Mouse (Mus musculus) CD8-positive naive resting alpha-beta T cell, adult 2 months (primary cell): Measurements from ENCODE around the gene Snapc3.

Experiments used
- DNase-seq, 2 experiments: peaks; one replicate each; pipeline ENCODE4 v3.0.0; 2022; ENCODE audit warnings: low read depth in 2 of 2, low spot score in 2 of 2

Snapc3 gene

DNA sequence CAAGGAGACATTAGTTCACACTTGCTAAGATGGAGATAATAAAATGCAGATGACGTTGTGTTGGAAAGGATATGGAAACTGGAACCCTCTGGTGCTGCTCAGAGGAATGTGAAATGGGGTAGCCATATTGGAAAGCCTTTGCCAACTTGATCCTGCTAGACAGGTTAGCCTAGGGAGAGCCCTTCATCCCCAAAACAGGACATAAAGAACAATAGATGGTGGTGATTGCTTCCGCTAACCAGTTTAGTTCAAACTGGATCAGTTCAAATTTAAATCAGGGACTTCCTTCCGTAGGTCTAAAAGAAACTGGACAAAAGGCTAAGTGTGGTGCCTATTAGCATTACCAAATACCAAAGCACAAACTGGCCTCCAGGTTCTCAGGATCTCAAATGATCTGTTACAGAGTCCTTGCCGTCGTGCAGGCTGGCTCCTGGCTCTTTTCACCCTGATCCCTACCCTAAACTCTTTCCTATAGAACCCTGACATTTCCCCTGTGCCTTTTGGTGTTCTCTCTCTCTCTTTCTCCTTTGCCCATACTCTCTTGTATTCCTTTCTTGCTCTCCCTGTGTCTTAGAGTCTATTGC is 3.2 kb upstream of the Snapc3 start:
- DNase-seq: no peak

DNA sequence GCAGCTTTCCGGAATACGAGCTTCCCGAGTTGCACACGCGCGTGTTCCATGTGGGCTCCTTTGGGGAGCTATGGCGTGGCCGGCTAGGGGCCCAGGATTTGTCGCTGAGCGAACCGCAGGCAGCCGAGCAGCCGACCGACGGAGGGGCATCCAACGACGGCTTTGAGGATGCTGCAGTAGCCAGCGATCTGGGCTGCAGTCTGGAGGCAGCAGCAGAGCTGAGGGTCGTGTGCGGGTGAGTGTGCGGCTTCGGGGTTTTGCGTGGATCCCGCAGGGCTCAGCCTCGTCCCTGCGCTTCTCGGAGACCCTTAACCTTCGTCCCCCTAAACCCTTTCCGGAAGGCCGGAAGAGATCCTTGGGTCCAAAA is 279 bp downstream of the Snapc3 start:
- DNase-seq: no peak

DNA sequence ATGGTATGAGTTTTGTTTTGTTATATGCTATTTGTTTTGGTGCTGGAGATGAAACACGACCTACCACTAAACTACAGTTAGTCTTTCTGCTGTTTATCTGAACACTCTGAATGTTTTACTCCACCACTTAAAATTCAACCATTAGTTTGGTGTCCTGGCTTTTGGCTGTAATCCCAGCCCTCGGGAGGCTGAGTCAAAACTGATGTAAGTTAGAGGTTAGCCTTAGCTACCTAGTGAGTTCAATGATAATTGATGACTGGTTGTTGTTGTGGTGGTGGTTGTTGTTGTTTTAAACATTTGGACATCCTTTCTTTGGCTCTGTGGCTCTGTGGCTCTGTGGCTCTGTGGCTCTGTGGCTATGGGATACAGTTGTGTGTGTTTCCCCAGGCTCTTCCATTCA is 1.3 kb downstream of the Snapc3 start:
- no peak for DNase-seq

DNA sequence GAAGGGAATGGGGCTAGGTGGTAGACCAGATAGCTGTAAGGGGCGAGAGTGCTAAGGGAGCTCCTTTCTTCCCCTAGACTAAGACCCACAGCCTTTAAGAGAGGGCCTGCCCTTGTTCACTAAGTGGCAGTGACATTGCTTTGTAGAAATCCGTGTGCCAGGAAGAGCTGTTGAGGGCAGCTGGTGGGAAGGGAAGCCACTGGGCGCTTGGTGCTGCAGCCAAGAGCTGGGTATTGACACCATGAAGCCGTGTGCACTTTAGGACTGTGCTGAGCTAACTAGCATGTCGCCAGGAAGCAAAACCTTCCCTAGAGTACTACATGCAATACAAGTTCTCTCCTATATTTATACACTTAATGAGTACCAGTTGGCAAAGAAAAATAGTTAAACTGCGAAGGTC is 6.1 kb downstream of the Snapc3 start:
- no peak for DNase-seq

DNA sequence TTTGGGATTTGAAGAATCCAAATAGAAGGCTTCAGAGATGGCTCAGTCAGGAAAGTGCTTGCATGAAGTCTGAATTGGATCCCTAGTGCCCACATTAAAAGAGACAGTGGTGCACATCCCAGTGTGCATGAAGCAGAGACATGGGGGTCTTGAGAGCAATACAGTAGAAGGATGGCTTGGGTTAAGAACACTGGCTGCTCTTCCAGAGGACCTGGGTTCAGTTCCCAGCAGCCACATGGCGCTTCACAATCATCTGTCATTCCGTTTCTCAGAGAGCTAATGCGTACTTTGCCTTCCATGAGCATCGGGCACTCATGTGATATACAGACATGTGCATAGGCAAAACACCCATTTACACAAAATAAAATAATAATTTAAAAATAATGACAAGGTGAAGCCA is 7.6 kb downstream of the Snapc3 start:
- DNase-seq: no peak

DNA sequence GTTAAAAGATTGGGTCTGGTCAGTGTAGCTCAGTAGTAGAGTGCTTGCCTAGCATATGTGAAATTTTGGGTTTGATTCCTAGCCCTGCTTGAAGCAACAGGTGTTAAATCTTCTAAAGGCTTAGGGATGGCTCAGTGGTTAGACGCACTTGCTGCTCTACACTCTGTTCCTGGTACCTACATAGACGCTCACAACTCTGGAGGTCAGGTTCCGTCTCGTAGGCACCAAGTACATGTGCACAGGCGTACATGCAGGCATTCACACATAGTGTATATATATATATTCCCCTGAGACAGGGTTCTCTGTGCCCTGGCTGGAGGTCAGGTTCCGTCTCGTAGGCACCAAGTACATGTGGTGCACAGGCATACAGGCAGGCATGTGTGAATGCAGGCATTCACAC is 9.6 kb downstream of the Snapc3 start:
- no peak for DNase-seq

DNA sequence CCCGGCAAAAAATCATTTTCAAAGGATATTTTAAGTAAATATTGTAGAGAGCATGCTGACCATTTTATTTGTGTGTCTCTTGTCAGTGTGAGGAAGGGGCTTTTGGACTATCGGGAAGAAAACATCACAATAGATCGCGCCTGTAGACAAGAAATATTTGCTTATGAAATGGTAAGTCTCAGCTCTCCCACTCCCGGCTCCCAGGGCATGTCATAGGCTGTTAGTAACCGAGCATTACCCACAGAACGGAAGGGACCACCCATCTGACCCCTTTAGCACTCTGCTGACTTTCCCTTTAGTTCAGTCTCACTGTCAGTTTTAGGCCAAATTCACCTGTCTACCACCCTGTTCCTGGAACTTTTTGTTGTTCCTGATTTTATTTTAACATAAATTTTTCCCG is 10.2 kb downstream of the Snapc3 start:
- no peak for DNase-seq

DNA sequence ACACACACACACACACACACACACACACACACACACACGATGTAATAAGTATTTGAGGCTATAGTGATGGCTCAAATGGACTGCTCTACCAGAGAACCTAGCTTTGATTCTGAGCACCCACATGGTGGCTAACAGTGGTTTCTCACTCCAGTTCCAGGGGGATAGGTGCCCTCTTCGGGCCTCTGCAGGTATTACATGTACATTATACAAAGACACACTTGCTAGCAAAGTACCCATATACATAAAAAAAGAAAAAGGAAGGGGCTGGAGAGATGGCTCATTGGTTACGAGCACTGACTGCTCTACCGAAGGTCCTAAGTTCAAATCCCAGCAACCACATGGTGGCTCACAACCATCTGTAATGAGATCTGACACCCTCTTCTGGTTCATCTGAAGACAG is 11.3 kb downstream of the Snapc3 start:
- DNase-seq: peak in 1 of 2 experiments; percentile 24

DNA sequence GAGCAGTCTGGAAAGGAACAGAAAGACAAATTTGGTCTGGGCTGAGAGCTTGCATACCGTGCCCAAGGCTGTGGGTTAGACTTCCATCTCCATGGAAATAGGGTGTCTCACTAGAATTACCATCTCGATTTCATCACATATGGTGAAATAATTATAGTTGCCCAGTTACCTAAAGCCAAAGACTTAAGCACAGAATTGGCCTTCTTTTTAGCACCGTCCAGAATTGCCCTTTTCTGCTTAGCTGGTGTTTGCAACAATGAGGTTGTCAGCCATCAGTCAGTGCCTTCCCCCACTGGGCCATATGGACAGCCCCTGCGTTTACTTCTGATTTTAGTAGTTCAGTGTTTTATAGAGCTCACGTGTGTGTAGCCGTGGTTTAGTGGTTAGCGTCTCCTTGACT is 14.4 kb downstream of the Snapc3 start:
- no peak for DNase-seq

DNA sequence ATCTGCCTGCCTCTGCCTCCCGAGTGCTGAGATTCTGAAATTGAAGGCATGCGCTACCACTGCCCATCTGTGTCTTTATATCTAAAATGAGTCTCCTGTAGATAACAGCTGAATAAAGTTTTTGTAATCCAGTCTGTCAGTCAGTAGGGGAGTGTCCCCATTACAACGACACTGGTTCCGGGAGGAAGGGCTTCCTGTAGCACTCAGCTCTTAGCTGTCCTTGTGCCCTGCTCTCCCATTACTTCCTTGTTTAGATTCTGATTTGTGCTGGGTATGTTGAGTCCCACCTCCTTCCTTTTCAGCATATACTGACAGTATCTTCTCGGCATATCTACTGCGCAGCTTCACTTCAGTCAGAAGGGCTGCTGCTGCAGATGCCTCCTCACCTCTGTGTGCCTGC is 15.4 kb downstream of the Snapc3 start:
- no peak for DNase-seq

DNA sequence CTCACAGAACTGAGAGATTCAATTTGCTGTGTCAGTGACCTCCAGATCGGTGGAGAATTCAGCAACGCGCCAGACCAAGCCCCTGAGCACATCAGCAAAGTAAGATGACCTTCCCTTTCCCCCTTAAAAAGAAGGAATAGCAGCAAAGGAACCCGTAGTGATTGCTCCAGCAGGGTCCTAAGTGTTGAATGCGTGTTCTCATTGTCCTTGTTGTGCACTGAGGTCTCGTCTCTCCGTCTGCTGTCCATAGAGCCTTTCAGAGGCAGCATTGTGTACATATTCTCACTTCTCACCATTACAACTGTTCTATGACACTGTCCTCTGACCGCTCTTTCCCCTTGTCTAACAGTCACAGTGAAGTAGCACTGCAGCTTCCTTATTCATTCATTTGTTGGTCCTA is 18.9 kb downstream of the Snapc3 start:
- DNase-seq: no peak

DNA sequence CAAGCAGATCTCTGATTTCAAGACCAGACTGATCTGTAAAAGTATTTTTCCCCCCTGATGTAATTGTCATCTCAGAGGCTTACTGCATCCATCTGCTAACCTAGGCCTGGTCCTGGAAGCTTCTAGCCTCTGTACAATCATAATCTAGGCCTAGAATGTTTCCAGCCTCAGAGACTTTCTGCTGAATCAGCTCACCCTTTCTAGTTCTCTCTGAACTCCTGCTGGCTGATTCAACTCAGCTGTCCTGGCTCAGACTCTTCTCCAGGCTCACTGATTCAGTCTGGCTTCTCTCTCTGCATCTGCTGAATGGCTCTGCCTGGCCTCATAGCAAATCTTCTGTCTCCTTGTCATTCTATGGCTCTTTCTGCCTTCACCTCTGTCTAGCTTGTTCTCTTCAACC is 20.6 kb downstream of the Snapc3 start:
- DNase-seq: no peak

DNA sequence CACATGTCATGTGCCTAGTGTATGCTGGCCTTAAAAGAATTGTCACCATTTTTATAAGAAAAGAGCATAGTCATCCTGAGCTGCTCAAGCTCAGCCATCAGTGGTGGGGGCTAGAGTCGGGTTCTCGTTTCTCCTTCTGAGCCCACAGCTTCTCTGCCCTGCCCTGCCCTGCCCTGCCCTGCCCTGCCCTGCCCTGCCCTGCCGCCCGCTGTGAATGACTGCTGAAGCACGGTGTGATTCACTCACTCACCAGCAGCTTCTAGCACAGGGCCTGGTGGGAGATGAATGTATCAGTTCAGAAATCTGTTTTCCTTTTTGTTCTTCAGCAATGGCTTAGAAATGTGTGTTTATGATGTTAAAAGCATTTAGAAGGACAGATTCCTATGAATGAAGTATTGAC is 21.5 kb downstream of the Snapc3 start:
- no peak for DNase-seq

DNA sequence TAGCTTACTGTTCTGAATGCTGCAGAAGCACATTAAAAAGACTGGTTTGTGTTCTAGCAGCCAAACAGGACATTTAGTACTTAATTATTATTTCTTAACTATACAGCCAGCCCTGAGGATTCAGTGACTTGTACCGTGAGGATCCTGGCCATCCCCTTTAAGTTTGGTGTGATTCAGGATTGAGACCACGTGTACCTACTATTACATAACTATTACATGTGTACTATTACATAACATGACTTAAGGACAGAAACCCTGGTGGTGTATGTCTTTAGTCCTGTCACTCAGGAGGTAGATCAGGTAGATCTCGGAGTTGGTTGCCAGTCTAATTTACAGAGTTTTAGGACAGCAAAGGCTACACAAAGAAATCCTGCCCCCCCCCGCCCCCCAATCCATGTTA is 23.5 kb downstream of the Snapc3 start:
- DNase-seq: no peak

DNA sequence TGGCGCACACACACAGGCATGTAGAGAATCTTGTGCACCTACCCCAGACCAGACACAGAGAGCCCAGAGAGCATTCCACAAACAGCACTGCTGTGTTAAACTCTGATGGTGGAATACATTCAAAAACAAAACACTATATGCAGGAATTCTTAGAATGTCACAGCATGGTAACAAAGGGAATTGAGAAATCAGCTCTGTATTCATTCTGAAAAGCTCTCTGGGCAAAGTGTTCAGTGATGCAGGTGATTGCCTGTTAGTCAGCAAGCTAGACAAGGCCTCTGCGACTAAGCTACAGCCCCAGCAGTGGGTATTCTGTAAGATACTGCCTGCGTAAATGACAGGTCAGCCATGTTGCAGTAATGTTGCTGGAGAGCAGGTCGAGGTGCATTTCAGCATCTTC is 33.3 kb downstream of the Snapc3 start:
- DNase-seq: no peak

DNA sequence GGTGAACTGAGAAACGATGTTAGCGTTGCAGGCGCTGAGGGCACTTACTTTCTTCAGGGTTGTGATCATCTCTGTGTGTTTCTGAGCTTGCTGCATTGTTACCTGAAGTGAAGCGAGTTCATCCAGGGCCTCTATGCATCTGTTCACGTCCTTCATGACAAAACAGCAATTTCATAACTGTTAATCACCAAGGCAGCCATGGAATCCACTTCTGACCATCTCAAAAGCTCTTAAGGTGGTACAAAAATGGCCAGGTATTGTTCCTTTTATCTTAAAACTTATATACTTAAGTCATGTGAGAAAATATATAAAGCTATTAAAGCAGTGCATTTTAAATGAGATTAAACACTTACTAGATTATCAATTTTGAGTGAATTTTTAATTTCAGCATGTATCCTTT is 42.6 kb downstream of the Snapc3 start:
- DNase-seq: no peak

DNA sequence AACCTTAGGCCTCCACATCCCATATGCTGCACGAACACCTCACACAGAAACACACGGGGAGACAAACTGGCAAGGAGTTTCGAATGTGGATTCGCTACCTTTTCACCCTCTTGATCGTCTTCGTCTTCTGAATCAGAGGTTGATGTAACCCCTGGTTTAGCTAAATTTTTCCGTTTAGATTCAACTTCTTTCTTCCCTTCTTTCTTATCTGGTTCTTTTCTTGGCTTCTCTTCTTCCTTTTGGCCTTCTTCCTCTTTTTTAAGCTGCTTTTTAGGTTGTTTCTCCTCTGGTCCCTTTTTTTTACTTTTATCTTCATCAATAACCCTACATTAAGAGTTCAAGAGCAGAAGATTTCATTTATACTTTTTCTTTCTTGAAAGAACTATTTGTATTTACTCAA is 47.3 kb downstream of the Snapc3 start:
- no peak for DNase-seq

DNA sequence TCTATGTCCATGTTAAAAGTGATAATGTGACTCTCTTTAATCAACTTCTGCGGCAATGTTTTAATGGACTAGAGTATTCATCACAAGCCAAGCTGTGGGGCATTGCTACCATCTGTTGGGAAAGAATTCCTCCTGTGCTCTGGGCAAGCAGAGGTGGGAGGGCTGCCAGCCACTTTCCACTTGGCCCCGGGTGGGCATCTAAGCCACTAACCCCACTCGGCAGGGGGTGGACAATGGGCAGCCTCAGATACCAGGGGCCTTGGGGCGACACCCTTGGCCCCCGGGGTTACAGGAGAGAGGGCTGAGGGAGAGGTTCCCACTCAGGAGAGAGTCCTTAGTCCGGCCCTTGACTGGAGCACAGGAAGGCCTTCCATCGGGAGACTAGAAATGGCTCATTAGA is 50.1 kb downstream of the Snapc3 start:
- DNase-seq: no peak

DNA sequence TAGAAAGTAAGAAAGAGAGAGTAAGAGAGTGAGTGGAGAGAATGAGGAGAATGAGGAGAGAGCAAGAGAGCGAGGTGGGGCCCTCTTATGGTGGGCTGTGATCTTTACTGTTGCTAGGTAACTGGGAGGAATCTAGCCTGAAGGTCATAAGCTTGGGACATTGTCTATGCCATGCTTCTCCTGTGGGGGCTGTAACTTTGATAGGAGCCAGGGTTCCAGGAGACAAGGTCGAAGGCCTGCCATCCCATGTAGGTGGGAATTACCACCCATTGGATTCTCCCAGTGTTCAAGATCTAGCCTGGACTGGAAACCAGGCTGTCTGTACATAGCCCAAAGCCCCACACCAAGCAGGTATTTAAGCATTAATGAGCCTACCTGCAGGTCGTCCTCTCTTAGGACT is 50.7 kb downstream of the Snapc3 start:
- DNase-seq: no peak

DNA sequence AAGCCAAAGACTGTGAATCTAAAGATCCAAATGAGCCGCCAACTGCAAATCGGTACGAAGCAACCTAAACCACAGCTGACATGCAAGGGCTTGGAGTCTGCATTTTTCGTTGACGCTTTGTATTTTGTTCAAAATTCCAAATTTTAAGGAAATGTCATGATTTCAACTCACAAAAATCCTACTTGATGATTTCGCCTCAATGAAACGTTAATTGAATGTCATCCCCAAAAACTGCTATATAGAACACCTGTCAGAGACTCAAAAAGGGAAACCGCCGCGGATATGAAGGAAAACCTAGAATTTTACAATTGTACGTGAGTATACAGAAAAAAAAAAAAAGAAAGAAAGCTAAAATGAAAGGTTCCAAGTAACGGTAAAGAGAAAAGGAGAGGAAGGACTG is 67.7 kb downstream of the Snapc3 start:
- DNase-seq: no peak

DNA sequence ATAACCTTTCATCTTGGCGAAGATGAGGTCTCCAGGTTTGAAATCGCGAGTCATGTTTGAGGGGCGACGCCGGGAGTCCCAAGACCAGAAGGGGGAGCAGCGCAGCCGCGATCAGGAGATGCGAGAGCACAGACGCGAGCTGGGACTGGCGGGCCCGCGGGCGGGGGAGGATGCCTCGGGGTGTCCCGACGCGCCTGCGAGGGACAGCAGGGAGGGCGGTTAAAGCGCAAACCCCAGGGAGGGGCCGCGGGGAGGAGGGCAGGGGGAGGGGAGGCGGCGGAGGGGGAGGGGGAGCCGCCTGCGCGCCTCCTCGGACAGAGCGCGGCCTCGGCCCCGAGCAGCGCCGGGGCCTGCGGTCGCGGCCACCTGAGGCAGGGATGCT is 68.2 kb downstream of the Snapc3 start:
- DNase-seq: peak; percentile 90

DNA sequence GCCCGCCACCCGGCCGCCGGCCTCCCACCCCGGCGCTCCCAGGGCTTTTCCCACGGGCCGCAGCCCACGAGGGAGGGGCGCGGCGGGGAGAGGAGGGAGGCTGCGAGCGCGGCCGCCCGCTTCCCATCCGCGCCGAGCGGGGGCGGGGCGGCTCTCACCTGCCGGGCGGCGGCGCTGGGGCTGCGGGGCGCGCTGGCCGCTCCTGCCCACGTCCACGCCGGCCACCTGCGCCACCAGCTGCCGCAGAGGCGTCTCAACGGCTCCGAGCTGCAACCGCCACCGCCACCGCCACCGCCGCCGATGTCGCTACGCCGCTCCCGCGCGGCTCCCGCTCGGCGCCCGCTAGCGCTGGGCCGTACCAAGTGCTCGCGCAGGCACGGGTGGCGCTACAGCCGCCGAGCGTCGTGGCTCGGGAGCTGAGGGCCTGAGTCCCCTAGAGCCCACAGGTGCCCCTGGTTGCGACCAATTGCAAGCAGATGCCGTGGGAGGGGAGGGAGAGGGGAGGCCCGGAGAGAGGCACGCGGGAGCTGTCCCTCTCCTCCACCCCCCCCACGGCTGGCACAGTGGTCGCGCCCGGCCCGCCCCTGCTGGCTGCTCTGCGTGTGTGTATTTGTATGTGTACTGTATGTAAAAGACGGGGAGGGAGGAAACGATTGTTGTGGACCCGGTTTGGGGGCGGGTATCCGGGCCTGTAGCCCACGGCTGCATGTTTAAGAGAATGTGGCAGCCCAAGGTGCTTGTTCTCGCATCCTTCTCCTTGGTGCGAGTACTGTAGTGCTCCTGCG is 68.8 kb downstream of the Snapc3 start, which contains the start of gene Psip1:
Gene Psip1 (minus strand): TSS at position 343 of the 785 bp plus-strand sequence.
- peak; percentile 88 to 89 for DNase-seq

DNA sequence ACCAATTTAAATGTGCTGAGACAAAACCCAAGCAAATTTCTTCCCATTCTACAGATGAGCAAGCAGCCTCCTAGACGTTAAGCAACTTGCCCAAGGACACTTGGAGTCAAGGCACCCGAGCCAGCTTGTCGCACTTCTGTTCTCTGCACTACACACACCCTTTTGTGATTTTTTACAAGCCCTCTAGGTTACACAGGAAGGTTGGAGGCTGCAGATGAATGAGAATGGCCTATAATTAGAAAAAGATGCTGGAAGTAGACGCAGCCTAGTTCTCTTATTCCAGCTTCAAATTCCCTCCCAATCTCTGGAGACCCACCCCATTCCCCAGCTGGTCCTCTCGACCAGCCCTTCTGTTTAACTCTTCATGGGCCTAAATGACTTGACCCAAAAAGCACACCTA is 71.6 kb downstream of the Snapc3 start:
- DNase-seq: no peak
